Mouse (Mus musculus): Measurements from ENCODE around the gene Cdk5.
A peak's percentile ranks its signal among the peaks of the same experiment; 100 is the strongest.
"Not testable (repeated sequence)": the region's sequence is repeated elsewhere in the genome, so short reads cannot be mapped to it uniquely, and the experiment has no call there.

The Cdk5 gene

DNA sequence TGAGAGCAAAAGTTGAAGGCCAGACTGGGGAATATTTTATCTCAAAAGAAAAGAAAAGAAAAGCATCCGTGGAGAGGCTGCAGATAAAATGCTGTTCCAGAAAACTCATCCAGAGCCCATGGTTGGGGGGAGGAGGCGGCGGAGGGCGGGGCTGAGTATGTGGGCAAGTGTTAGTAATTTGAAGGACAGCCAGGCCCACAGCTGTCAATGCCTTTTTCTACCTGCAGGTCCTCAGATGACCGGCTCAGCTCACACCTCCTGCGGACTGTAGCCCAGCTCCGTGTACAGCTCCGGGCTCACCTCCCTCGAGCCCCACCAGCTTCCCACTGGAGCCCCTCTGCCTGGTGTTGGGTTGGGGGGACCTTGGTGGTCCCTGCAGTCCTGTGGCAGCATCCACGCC is 23.6 kb downstream of the Cdk5 start:
- DNase-seq (ENCODE audit: low spot score), result no peak

- not testable (repeated sequence) for DNase-seq (ENCODE audit: low spot score)
Measured at GRCm38 (mm10) chr5:24396254-24396653, 27.1 kb downstream of the Cdk5 start.

- DNase-seq (ENCODE audit: low spot score), result peak; percentile 98
Measured at GRCm38 (mm10) chr5:24394165-24394894, 29.0 kb downstream of the Cdk5 start.

GRCm38 (mm10) chr5:24393392-24393997 is 29.8 kb downstream of the Cdk5 start, which contains the start of gene Abcb8:
Gene Abcb8 (plus strand): TSS chr5:24393663.
- peak; percentile 89 for DNase-seq (ENCODE audit: low spot score)

DNA sequence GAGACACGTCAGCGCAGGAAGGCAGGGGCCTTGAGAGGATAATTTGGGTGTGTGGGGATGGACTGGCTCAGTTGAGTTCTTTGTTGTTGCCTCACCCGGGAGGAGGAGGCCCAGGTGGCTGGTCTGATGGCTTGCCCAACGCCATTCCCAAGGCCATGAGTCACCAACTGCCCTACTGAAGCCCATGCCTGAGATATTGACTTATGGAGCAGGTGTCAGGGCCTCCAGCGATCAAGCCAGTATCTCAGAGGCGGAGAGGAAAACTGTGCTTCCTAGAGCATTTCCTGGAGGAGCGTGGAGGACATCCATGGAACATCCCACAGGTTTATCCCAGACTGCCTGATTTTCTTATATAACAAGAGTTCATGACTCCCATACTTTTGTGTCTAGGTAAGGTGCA is 30.6 kb downstream of the Cdk5 start:
- DNase-seq (ENCODE audit: low spot score), result no peak

GRCm38 (mm10) chr5:24391864-24392263 is 31.5 kb downstream of the Cdk5 start, which contains the start of gene Atg9b:
Gene Atg9b (minus strand): TSS chr5:24392143.
- DNase-seq (ENCODE audit: low spot score), result no peak

DNA sequence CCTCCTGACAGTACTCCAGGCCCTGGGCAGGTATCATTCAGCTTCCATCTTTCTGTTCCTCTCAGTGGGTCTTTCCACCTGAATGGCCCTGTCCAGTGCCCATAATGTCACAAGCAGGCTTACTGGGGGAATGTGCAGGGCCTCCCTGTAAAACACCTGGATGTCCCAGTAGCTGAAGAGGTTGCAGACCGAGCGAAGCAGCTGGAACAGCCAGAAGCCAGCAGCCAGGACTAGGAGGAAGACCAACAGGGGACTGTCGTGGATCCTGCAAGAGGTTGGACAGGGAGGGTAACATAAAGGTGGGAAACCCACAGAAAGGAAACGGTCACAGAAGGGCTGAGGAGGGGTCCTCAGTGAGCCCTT is 33.7 kb downstream of the Cdk5 start:
- DNase-seq (ENCODE audit: low spot score), result no peak

DNA sequence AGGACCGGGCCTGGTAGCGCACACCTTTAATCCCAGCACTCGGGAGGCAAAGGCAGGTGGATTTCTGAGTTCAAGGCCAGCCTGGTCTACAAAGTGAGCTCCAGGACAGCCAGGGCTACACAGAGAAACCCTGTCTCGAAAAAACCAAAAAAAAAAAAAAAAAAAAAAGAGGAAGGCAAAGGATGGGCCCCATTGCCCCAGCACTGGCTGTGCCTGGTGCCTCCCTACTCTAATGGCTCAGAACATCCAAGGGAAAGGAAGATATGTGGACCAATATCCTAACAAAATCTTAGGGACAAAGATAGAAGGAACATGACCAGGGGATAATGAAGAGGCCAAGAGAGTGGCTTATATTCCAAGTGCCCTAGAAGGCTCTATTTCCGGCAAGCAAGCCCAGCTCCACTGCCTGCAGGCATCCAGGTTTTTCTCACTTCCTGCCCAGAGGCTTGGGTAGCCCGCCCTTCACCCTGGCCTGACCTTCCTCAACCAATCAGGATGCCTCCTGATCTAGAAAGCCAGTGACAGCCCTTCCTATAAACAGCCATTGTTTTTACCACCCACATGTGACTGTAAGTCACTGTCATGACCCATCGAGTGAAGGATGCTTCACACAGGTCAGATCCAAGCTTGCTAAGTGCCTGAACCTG is 34.2 kb downstream of the Cdk5 start:
- peak; percentile 58 for DNase-seq (ENCODE audit: low spot score)

- no peak for DNase-seq (ENCODE audit: low spot score)
Measured at GRCm38 (mm10) chr5:24388246-24388915, 34.9 kb downstream of the Cdk5 start.

- peak; percentile 47 for DNase-seq (ENCODE audit: low spot score)
Measured at GRCm38 (mm10) chr5:24387264-24388241, 35.8 kb downstream of the Cdk5 start.

DNA sequence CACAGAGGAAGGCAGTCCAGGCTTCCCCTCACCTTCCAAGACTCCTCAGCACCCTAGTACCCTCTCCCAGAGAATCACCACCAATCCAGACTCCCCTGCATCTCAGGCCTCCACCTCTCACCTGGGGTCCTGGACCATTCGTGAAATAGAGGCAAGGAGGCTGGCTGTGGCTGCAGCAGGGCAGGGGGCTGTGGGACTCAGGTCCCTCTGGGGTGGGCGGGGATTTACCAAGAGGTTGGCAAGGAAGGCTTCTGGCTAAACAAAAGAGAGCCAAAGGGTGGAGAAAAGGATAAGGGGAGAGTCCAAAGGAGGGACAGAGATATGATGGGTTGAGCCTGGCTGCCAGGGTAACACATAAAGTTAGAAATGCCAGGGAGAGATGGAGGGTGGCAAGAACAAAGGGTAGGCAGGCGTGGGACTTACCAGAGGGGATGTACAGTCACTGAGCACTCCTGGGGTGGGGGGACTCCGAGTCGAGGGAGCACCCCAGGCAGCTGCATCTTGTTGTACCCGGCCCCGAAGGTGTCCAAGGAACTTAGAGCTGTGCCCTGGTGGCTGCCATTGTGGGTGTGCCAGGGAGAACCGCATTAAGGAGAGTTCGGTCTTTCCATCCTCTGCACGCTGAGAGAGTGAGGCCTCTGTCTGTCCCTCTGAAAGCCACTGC is 37.3 kb downstream of the Cdk5 start:
- no peak for DNase-seq (ENCODE audit: low spot score)

DNA sequence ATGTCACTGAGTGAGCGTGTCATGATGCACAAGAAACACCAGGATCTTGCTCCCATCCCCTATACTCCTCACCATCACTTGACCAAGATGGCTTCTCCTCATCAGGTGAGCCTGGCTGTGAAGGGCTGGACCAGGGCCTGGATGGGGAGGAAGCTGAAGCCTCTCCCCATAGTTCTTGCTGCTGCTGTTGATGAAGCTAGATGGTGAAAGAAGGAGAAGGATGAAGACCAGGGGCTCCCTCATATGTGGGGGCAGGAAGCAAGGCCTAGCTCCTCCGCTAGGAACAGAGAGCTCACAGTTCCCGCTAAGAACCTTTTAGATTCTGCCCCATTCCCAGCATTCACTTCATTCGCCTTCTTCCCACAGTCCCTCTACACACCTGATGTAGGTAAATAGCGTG is 38.0 kb downstream of the Cdk5 start:
- no peak for DNase-seq (ENCODE audit: low spot score)

DNA sequence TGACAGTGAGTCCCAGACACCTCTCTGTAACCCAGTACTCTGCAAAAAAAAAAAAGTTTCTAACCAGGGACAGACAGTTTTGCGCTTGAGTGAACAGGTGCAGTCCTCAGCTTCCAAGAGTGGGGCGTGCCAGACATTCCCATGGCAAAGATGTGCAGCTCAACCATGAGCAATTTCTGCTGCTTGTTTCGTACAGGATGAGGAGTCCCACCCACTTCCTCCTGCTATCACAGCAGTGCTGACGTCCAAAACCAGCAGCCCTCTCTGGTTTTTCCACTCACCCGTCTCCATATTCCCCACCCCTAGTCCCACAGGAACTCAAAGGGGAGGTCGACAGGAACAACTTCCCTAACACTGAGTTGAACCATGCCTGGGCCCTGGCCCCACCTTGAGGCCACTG is 38.9 kb downstream of the Cdk5 start:
- DNase-seq (ENCODE audit: low spot score), result peak; percentile 50

- peak; percentile 93 for DNase-seq (ENCODE audit: low spot score)
Measured at GRCm38 (mm10) chr5:24383026-24383859, 40.1 kb downstream of the Cdk5 start.

DNA sequence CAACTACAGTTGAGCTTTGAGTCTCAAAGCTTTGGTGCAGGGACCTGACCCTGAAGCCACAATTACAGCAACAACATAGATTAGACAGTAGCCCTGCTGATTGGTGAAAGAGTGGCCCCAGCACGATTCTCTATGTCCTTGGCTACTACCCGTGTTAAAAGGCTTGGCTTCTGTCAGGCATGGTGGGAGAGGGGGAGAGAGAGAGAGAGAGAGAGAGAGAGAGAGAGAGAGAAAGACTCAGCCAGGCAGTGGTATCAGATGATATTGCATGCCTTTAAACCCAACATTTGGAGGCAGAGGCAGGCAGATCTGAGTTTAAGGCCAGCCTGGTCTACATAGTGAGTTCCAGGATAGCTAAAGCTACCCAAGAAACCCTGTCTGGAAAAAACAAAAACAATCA is 41.3 kb downstream of the Cdk5 start:
- DNase-seq (ENCODE audit: low spot score), result no peak

GRCm38 (mm10) chr5:24381486-24381885 is 41.8 kb downstream of the Cdk5 start:
- no peak for DNase-seq (ENCODE audit: low spot score)

GRCm38 (mm10) chr5:24380499-24380898 is 42.8 kb downstream of the Cdk5 start:
- no peak for DNase-seq (ENCODE audit: low spot score)

DNA sequence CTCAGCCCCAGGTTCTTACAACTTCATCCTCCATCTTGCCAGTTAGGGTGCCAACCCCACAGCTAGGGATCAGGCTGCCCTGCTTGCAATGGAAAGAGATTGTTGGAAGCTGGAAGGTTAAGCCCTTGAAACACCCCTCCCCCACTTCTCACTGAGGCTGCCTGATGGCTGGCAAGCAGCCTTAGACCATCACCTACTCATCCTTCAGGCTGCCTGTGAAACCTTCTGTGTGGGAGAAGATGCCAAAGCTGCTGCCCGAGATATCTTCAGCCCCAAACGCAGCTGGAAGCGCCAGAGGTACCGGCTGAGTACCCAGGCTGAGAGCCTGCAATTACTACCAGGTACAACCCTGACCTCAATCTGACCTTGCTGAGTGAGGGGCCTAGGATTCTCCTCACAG is 43.8 kb downstream of the Cdk5 start:
- no peak for DNase-seq (ENCODE audit: low spot score)

- DNase-seq (ENCODE audit: low spot score), result no peak
Measured at GRCm38 (mm10) chr5:24378700-24379099, 44.6 kb downstream of the Cdk5 start.
